Mouse (Mus musculus): ENCODE results near the gene Tex19.2.
"Not testable (repeated sequence)": the region's sequence is repeated elsewhere in the genome, so short reads cannot be mapped to it uniquely, and the experiment has no call there.

Gene Tex19.2

DNA sequence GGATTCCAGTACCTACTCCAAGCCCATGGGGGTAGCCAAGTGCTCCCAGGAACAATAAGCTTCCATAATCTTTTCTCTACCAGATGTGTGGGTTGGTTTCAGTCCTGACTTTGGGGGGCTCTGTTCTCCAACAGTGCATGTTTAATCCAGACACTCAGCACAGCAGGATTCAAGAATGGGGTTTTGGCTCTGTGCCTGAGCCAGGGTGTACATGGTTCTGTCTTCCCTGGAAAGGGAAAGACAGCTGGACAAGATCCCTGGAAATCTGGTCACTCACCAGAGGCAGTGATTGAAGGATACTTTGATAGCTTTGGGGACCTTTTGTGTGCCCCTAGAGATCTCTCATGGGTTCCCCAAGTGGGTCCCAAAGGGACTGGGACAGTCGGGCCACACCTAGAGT lies 6.9 kb downstream of the Tex19.2 start:
- no peak for DNase-seq (ENCODE audit: low read depth, low spot score)

DNA sequence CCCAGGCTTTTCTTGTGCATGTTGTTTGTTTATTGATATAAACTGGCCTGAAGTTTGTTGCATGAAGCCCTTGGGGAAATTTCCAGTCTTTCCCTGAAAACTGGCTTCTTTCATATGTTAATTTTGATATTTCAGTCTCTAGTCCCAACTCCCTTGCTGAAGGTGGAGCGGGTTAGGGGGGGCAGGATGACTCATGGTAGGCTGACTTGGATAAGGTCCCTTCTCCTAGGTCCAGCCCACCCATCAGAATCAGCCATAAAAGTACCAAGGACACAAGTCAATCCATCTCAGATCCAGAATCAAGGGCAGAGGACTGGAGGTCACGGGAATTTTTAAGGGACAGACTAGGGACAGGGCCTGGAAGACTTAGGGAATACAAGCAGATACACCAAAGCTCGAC lies 7.4 kb downstream of the Tex19.2 start:
- no peak for DNase-seq (ENCODE audit: low read depth, low spot score)

DNA sequence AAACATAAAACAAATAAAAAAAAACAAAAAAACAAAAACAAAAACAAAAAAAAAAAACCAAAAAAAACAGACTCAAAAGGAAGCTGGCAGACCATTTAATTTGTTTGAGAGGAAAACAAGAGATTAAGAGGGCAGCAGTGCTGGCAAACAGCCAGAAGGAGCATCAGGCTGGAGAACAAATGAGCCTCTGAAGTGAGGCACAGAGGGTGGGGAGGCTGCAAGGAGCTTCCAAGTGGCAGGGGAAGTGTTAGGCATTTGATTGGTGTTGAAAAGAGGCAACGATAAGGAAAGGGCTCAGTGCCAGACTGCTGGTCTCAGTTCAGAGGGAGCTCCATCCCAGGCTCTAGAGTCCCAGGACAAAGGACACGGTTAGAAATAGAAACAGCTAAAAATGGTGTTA lies 8.5 kb downstream of the Tex19.2 start:
- no peak for DNase-seq (ENCODE audit: low read depth, low spot score)

DNA sequence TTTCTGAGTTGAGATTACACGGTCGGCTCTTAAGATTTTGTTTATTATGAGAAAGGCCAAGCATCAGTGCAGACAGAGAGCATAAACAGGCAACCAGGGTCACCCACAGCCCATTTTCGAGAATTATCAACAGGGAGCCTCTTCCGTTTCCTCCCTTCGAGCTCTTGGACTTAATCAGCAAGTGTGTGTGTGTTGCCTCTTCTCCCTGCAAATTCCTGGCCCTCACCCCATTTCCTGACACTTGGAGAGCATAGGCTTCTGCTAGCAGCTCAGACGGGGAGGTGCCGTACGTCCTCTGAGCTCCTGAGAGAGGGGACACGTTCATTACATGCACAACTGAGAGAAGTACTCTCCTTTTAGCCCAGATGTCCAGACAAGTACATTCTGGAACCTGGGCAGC lies 10.4 kb downstream of the Tex19.2 start:
- no peak for DNase-seq (ENCODE audit: low read depth, low spot score)

DNA sequence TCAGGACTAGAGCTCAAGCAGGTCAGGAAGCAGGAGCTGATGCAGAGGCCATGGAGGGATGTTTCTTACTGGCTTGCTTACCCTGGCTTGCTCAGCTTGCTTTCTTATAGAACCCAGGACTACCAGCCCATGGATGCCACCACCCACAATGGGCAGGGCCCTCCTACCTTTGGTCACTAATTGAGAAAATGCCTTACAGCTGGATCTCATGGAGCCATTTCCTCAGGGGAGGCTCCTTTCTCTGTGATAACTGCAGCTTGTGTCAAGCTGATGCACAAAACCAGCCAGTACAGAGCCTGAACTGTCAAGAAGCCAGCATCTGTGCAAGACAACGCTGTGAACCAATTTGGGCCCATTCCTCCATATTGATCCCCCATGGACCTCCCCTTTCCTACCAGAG lies 11.2 kb downstream of the Tex19.2 start:
- DNase-seq (ENCODE audit: low read depth, low spot score): not testable (repeated sequence)

DNA sequence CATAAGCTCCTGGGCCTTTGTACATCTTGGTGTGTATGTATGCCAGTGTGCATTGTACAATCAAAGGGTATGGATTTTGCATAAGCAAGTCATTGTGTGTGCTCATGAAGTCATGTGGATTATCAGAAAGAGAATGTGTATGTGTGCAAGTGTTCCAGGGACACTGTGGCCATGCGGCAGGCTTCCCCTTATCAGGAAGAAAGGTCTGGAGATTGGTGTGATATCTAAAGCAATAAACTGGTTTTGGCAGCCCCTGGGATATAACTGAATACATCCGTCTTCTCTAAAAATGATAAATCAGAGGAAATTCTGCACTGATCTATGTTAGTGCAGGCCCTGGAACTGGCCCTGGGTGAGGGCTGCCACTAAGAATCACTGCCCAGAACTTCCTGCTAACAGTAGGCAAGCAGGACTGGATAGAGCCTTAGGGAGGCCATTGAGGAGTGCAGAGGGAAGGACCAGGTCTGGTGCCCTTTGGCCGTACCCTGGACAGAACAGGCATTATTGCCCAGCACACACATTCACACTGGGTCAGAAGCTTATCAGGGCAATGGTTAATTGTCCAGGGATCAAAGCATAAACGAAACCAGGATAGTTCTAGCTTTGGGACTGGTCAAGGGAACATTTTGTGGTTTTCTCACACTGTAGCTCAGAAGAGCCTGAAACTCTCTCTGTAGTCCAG lies 17.2 kb downstream of the Tex19.2 start:
- DNase-seq (ENCODE audit: low read depth, low spot score): no peak

DNA sequence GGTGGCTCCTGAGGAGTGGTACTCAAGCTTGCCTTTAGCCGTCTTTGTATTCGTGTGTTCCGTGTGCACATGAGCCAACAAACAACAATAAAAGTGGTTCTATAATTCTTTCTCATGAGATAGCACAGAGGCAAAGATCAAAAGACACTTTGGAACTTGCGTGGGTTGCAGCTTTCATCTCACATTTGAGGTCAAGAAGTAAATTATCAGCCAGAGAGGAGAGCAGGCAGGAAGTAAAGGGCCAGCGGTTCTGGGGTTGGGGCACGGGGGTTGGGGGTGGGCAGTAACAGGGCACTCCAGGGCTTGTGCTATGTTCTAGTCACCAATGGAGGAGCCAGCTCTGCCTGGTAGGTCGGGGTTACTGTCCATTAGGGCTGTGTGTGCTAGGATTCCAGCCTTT lies 17.8 kb downstream of the Tex19.2 start:
- no peak for DNase-seq (ENCODE audit: low read depth, low spot score)

DNA sequence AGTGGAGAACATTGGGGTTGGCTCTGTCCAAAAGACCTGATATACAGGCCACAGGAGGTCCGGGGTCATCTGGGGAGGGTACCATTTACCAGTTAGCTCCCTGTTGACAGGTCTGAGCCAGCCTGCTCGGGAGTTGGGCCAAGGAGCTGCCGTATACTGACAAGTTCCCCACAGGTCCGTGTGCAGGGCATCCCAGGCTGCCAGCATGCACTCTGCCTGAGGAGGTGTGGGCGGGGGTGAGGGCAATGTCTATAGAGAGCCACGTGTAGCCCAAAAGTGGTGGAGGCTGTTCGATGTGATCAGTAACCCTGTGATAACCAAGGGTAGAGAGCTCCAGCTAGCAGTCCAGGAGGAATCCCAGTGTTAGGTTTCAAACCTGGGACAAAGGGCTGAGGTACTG lies 18.7 kb downstream of the Tex19.2 start:
- no peak for DNase-seq (ENCODE audit: low read depth, low spot score)

DNA sequence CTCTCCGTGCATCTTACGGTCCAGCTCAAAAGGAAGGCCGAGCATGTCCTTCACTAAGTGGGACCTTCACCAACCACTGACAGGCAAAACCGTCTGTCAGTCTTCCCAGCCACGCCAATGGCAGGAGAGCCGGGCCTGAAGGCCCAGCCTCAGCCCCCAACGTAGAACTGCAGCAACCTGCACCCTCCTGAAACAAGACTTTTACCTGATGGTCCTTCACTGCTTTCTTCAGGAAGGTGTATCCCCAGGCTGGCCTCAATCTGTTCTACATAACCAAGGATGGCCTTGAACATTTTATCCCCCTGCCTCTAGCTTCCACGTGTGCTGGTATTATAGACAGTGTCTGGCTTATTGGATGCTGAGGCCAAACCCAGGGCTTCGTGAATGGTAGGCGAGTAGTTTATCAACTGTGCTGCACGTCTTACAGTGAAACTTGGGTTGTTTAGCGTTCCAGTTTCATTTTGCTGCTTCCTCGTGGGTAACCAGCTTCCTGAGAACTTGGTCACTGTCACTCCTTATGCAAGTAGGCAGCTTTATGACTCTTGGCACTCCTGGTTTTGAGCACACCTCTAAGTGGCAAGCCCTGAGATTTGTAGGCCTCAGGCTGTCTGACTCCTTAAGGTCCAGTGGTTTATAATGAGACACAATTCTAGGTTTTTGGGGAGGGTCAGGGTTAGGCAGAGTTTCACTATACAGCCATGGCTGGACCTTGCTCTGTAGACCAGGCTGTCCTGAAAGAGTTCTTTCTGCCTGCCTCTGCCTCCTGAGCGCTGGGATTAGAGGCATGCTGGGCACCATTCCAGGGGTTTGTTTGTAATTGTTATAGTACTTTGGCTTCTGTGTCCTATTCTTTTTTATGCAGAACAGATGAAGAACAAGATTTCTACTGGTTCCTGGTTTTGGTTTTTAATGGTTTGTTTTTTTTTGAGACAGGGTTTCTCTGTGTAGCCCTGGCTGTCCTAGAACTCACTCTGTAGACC lies 25.6 kb downstream of the Tex19.2 start:
- DNase-seq (ENCODE audit: low read depth, low spot score): no peak

DNA sequence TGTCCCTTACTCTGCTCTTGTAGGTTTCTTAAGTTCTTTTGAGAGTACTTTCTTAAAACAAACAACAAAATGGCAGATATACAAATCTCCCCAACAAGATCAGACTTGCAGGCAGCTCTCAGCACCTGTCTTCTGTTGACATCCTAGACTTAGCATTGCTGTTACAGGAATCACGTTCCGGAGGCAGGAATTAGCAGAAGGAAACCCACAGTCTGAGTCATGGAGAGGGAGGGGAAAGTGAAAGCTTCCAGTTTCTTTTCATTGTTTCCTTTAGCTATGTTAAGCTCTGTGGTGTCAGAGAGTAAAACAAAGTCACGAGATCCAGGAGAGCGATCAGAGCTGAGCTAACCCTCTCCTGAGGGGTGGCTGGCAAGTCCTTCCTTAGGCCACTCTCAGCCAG lies 27.5 kb downstream of the Tex19.2 start:
- no peak for DNase-seq (ENCODE audit: low read depth, low spot score)

DNA sequence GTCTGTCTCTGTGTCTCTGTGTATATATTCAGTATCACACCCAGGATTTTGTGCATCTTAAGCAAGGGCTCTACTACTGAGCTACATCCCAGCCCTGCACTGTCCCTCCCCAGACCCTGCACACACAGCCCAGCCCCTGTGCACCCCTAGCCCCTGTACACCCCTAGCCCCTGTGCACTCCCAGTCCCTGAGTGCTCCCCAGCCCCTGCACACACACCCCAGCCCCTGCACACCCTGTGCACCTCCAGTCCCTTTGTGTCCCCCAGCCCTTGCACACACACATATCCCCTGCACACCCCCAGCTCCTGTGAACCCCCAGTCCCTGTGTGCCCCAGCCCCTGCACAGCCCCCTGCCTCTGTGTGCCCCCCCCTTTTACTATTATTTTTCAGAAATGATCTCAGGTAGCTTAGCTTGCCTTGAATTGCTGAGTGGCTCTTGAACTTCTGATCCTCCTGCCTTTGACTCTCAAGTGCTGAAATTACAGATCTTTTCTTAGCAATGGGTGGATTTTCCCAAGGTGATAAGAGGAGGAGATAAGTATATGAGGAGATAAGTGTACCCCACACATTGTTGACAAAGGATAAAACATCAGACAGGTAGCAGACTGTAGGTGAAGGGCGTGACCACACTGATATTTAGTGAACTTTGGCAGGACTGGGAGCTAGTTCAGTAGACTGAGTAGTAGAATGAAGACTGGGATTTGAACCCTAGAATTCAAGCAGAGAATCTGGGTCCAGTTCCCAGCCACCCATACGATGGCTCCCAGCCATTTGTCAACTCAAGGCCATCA lies 28.5 kb downstream of the Tex19.2 start:
- no peak for DNase-seq (ENCODE audit: low read depth, low spot score)

DNA sequence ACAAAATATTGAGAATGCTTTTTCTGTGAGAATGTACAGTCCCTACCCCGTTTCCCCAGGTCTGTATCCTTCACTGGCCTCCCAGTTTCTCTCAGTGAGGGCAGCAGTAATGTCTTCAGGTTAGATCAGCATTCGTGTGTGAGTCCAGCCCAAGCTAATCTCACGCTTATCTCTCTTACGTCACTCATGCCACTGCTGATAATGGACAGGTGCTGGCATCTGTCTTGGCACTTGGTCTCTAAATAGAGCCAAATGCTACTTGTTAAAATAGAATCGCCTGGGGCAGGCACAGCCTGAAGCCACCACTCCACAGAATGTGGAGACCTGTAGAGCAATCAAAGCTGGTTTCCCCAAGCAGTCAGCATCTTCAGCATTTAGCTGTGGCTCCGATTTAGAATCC lies 29.5 kb downstream of the Tex19.2 start:
- DNase-seq (ENCODE audit: low read depth, low spot score): no peak

DNA sequence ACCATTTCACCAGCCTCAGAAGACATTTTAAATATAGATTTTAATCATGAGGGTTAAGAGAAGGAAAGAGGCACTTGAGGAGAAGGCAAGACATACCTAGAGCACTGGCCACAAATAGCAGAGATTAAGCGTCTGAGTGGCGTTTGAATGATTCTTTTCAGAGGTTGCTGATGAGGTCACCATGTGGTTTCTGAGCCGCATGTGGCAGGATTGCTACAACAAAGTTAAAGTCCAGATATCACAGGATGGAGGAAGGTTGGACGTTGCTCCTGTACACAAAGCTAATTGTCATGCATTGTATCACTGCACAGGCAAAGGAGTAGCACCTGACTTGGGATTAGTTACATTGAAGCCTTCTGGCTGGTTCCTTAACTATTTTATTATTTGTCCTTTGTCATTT lies 32.2 kb downstream of the Tex19.2 start:
- no peak for DNase-seq (ENCODE audit: low read depth, low spot score)

DNA sequence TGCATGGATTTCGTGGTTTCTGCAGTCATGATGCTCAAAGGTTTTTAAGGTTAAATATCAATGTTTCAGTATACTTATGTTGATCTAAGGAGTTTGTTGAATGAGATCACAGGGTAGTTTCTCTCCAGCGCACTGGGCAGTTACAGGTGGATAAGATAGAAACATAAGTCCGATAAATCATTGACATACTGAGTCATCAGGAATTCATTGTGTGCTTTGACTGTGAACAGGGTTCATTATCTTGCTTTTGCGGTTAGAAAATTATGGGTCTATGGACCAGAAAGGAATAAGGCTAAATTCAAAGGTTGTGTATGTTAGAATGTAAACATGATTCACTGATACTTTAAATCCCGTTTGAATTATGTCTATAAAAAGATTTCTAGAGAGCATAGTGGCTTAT lies 33.3 kb downstream of the Tex19.2 start:
- DNase-seq (ENCODE audit: low read depth, low spot score): no peak

DNA sequence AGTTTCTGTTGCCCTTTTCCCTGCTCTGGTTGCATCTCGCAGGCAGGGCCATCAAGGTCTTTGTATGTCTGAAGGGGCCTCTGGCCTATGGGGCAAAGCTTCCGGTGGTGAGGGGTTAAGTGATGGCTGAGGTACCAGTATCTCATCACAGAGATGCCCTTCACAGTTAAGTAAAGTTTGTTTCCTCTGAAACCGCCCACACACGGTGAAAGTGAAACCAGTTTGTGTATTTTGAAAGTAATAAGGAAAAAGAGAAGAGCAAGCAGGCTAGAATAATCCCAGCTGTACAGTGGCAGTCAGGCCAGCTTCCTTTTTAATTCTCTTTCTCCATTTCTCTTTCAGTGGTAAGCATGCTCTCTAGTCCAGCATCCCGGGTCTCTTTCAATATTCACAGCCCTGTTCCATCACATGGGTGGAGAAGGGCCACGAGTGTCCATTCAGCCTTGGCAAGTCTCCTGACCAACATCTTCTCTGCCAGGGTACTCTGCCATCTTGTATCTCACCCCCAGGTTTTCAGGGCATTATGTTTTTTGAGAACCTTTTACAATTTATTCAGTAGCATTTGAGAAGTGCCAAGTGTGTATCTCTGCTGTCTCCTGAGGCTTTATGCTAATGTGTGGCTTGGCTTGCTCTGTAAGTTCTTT lies 35.5 kb downstream of the Tex19.2 start:
- peak; percentile 79 for DNase-seq (ENCODE audit: low read depth, low spot score)

DNA sequence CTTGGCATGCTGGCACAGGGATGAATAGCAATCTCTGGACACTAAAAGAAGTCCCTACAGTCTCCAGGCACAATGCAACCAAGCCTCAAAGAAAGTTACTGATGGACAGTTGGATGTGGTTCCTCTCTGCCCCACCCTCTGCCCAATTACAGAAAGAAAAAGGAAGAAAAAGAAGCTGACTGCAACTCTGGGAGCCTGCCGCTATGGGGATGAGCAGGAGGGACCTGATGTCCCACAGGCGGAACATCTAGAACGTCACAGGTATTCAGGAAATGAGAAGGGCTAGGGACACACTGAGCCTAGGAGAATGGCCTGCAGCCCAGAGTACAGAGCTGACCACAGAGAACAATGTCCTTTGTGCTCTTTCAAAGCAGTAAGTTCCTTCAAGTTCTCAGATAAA lies 36.2 kb downstream of the Tex19.2 start:
- no peak for DNase-seq (ENCODE audit: low read depth, low spot score)

DNA sequence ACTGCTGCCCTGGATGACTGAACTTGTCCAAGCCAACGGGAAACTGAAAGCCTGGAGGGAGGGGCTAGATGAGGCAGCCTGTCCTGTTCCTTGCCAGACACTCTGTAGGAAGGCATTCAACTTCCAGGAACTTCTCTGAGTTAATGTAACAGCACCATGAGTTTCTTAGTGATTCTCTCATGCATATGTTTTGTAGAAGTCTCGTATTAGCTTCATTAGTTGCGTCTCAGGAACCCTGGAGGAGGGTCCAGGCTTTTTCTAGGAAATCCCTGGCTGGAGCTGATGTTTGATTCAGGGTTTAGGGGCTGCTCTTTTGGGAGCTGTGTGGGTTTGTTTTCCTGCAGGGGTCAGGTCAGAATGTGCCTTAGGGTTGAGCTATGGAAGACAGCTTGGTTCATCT lies 37.4 kb downstream of the Tex19.2 start, which contains the start of gene Sectm1a:
Gene Sectm1a (minus strand): TSS at position 101 of the 400 bp plus-strand sequence.
- no peak for DNase-seq (ENCODE audit: low read depth, low spot score)

DNA sequence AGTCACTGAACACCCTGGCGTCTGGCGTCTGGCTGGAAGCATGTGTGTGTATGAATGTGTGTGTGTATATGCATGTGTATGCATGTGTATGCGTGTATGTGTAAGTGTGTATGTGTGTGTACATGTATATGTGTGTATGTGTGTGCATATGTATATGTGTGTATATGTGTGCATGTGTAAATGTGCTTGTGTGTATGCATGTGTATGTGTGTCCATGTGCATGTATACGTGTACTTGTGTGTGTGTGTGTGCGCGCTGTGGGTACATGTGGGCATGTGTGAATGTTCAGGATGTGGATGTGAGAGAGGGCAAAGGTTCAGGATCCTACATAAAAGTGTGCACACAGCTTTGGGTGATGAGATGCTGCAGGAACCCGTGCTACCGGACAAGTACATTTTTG lies 38.1 kb downstream of the Tex19.2 start:
- no peak for DNase-seq (ENCODE audit: low read depth, low spot score)

DNA sequence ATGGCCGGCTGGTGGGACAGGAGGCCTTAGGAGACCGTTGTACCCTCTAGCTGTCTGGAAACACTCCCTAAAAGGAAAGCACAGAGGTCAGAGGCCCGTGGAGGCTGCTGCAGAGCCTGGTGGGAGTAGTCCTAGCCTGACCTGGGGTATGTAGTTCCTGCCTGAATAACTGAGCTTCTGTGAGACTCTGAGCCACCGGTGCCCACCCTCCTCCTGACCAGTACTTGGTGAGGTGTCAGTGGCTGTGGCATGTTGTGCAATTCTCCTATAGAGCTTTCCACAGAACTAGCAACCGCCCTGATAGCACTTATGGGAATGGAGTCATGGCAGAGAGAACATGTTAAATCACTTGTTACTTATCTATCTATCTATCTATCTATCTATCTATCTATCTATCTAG lies 42.8 kb downstream of the Tex19.2 start:
- no peak for DNase-seq (ENCODE audit: low read depth, low spot score)

DNA sequence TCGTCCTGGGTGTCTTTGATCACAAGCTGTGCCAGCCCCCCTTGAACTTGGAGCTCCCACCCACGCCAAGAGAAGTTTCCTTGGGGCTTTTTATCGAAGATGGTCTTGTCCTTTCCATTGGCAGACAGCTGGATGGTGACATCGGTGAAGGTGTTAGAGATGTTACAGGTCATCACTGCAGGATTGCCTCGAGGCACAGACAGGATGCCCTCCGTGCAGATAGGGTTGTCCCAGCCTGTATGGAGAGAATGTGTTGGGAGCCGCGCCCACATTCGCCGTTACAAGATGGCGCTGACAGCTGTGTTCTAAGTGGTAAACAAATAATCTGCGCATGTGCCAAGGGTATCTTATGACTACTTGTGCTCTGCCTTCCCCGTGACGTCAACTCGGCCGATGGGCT lies 48.8 kb downstream of the Tex19.2 start:
- DNase-seq (ENCODE audit: low read depth, low spot score): not testable (repeated sequence)

DNA sequence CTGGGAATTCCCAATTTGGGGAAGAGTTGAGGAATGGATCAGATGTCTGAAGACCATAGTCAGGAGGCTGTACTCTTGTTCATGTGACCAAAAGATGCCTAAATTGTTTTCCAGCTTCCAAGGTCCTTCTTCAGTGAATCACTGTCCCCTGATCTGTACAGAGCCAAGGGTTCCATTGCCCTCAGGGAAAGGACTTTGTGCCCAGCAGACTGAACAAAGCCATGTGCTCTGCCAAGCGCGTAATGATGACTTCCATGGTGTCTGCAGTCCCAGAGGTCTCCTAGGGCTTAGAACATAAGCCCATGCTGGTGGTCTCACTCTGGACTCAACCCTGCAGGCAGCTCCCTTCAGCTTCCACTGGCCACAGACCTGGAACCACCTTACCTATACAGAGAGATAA lies 50.6 kb downstream of the Tex19.2 start:
- no peak for DNase-seq (ENCODE audit: low read depth, low spot score)

Measured in A20 (cell line).